Mouse (Mus musculus): Measurements from ENCODE around the gene Lsm3. TPM values are rescaled to one million over a fixed set of nuclear protein-coding genes. Genes with fewer than 3 reads are reported as not detected.

Lsm3 gene
- polyA plus RNA-seq (2015; fragmentation: Illumina TruSeq; extraction: RNeasy Lipid Tissue Mini Kit (QIAGEN cat#74804); ENCODE audit: insufficient read depth, low read depth, low replicate concordance): 8.8 TPM

DNA sequence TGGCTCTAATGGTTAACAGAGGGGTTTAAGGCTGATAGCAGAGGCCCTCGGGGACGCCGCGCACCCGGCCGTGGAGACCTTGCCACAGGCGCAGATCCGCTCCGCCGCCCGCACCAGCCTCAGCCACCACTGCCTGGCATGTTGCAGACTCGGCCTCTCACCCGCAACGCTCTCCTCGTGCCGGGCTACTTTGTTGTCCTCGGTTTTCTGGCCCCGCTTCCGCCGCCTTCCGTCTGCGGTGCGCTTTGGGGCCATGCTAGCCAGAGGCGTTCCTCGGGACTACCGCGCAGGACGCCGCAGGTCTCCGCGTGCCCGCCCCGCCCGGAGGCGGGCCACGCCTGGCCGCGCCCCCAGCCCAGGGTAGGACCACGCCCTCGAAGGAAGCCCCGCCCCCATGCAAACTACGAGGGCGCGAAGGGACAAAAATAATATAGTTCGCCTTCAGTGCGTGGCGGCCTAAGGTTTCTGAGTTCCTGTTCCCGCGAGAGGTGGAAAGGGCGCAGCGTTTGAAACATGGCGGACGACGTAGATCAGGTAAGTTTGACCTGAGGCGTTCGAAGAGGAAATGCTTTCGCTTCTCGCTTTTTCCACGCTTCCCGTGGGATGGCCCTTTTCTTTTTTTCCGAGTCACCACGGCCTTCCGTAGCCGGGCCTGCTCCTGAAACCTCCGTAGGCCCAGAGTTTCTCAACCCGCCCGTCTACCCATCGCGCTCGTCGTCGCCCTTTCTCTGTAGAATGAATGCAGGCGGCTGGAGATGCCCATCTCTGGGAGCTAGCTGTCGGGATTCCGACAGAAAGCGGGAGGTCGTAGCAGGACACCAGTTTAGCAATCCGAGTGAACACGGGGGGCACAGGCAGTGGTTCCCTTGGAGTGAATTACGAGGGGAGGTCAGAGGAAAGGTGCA is at the start of gene Lsm3, which contains the start of gene Xpc:
TSS of gene Lsm3 (plus strand) at position 384 of the 905 bp plus-strand sequence.
TSS of gene Xpc (minus strand) at position 344 of the 905 bp plus-strand sequence.

GRCm38 (mm10) chr6:91472868-91473804 is 42.6 kb upstream of the Lsm3 start, which contains the start of the genes Chchd4 and Tmem43:
Gene Chchd4 (minus strand): TSS chr6:91473546.
Gene Tmem43 (plus strand): TSS chr6:91473703.

Other genes starting within 250 kb of the Lsm3 start
- gene Wnt7a, start 104.6 kb upstream of the Lsm3 start, polyA plus RNA-seq (2015; fragmentation: Illumina TruSeq; extraction: RNeasy Lipid Tissue Mini Kit (QIAGEN cat#74804); ENCODE audit: insufficient read depth, low read depth, low replicate concordance): not detected
- gene Chchd4, start 42.4 kb upstream of the Lsm3 start, polyA plus RNA-seq (2015; fragmentation: Illumina TruSeq; extraction: RNeasy Lipid Tissue Mini Kit (QIAGEN cat#74804); ENCODE audit: insufficient read depth, low read depth, low replicate concordance): 2.2 TPM
- 13.2 TPM for gene Tmem43, start 42.2 kb upstream of the Lsm3 start, polyA plus RNA-seq (2015; fragmentation: Illumina TruSeq; extraction: RNeasy Lipid Tissue Mini Kit (QIAGEN cat#74804); ENCODE audit: insufficient read depth, low read depth, low replicate concordance)
- 3.8 TPM for gene Xpc, start within 50 bp of the Lsm3 start, polyA plus RNA-seq (2015; fragmentation: Illumina TruSeq; extraction: RNeasy Lipid Tissue Mini Kit (QIAGEN cat#74804); ENCODE audit: insufficient read depth, low read depth, low replicate concordance)
- 20.3 TPM for gene Slc6a6, start 168.1 kb downstream of the Lsm3 start, polyA plus RNA-seq (2015; fragmentation: Illumina TruSeq; extraction: RNeasy Lipid Tissue Mini Kit (QIAGEN cat#74804); ENCODE audit: insufficient read depth, low read depth, low replicate concordance)

Data from pancreas, adult 10 weeks (tissue).